Mouse (Mus musculus) CD4-positive, CD25-positive, alpha-beta regulatory T cell, adult 2 months (primary cell): ENCODE measurements around the gene Nrf1.

Source experiments
- DNase-seq: peaks from one replicate; pipeline ENCODE4 v3.0.0-alpha.2; 2012; ENCODE audit warnings: low read depth, low spot score

Gene Nrf1

GRCm38 (mm10) chr6:30175225-30175917 lies 127.6 kb downstream of the Nrf1 start:
- peak; percentile 55 for DNase-seq

DNA sequence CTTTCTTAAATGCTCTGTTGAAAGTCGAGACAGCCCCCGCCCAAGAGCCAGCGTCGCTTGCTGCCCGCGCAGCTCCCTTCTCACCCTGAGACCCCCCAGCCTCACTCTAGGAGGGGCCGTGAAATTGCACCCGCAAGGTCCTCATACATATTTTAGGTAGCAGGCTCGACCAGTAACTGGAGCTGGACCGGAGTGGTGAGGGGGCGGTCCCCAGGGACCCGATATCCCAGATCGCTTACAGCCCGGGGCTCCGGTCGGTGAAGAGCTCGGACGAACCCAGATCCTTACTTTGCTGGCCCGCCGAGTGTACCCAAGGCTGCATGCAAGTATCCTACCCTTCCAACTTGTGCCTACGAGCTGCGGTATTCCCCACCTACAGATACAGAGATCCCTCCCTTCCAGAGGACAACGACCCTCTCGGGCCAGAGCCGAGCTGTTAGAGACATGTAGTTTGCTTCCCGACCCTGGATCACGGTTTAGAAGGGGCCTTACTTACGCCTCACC lies 128.2 kb downstream of the Nrf1 start:
- DNase-seq: no peak

DNA sequence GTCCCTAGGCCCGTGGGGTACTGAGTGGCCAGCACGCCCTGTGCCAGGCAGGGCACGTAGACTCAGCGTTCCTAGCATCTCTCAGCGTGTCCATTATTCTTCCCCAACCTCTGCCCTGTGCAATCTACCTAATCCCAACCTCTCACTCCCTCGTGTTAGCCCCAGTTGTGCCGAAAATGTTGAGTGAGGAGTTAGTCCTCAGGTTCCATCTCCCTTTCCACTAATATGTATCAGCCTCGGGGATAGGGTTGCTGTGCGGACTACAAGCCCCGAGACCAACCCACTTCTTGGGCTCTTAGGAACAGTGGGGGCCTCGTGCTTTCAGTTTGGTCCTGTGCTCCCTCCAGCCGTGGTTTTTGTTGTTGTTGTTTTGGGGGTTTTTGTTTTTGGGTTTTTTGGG lies 128.7 kb downstream of the Nrf1 start:
- peak; percentile 19 for DNase-seq

- peak; percentile 35 for DNase-seq
These were observed 129.5 kb downstream of the Nrf1 start for GRCm38 (mm10) chr6:30177305-30177704.

DNA sequence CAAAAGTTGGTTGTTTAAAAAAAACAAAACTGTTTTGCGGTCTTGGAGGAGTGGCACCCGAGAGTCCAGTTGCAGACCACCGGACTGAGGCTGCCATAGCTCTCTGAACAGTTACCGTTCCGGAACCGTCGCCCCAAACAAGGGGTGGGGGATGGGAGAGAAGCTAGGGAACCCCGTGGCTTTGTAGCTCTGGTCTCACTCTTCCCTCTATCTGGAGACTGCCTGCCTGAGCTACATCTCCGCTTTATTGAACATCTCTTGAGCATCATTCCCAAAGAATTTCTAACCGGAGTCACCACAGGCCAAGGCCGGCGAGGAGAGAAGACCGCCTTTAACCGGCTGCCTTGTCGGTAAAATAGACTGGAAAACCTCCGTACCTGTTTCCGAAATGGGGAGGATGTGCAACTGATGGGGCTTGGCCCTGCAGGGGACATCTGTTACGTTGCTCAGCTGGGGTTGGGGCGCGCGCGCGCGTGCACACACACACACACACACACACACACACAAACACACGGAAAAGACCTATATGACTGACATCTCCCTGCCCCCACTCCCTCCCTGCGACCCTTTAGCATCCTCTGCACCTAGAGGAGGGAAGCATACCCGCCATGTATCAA lies 130.3 kb downstream of the Nrf1 start:
- peak; percentile 34 for DNase-seq

GRCm38 (mm10) chr6:30179046-30179445 lies 131.3 kb downstream of the Nrf1 start:
- DNase-seq: no peak

DNA sequence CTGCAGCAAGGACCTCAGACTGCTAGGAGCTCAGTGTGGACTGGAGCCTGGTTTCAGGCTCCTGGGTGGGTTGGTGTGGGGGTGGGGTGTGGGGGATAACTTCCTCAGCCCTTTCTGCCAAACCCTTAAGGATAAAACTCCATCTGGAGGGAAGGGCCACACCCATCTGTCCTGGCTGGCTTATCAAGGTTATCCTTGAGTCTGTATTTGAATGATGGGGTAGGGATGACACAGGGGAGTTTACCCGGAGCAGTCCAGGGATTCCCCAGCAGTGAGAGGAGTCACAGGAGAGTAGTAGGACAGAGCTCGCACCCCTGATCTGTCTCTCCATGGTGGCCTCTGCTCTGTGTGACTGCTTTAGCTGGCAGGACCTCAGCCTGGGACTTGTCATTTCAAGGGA lies 132.5 kb downstream of the Nrf1 start:
- DNase-seq: no peak

- DNase-seq: no peak
These were observed 134.2 kb downstream of the Nrf1 start for GRCm38 (mm10) chr6:30182038-30182437.

DNA sequence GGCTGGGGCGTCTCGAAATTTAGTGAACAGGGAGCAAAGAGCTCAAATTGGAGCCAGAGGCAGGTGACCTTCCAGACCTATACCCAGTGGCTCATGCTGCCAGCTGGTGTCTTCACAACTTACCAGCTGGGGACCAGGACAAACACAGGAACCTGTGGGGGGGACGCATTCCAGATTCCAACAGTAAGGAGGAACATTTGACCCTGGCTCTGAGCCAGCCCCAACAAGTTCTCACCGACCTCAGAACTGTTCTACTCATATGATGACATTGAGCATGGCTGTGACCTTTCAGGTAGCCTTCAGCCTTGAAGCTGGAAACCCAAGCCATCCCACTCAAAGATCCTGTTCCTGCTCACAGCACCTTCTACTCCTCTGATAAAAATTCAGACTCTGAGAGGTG lies 135.8 kb downstream of the Nrf1 start:
- DNase-seq: no peak

GRCm38 (mm10) chr6:30195656-30196055 lies 147.9 kb downstream of the Nrf1 start:
- DNase-seq: no peak

DNA sequence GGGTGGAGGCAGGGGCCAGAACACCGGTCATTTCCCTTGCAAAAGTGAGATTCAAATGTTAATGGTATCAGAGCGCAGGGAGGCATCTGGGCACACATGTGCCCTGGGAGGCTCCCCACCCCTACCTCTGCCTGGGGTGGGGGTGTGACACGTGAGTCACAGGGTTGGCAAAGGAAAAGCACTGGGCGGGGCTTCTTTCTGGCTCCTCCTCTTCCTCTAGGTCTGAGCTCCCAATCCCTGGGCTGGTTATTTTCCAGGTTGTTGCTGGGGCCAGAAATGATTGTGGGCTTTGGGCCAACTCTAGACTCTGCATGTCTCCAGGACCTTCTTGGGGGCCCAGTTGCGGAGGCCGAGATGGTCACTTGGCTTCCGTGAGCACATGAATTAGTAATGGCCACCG lies 148.4 kb downstream of the Nrf1 start:
- DNase-seq: no peak
